Mouse (Mus musculus): ENCODE data around the gene Ube2d3.
"Not testable (repeated sequence)": the region's sequence is repeated elsewhere in the genome, so short reads cannot be mapped to it uniquely, and the experiment has no call there.

Gene Ube2d3

DNA sequence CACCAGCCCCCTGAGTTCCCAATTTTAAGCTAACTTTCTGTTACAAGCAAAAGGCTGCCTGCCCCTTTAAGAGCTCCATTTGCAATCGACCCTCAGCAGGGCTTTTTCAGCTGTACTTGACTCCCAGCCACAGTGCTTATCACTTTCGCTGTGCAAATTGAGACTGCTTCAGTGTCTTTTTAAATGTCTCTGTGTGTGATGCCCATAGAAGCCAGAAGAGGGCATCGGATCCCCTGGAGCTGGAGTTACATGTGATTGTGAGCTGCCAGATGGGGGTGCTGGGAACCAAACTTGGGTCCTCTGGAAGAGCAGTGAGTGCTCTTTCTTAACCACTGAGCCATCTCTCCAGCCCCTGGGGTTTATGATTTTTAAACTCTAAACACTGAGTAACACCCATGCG, 60.0 kb downstream of the Ube2d3 start:
- DNase-seq, result not testable (repeated sequence)

DNA sequence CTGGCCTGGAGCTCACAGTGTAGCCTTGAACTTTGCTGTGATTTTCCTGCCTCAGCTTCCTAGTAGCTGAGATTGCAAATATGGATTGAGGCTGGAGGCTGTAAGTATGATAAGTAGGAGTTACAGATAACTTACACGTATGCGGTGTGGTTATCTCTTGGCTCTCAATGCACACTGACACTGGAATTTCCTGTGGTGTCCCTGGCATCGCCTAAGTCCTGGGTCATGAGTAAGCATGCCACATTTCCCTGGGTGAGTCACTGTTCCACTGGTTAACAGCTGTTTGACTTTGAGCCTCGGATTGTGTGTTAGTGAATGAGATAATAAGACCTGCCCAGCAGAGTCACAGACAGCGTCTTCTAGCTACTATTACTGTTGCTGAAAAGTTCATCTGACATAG, 60.9 kb downstream of the Ube2d3 start:
- no peak for DNase-seq

DNA sequence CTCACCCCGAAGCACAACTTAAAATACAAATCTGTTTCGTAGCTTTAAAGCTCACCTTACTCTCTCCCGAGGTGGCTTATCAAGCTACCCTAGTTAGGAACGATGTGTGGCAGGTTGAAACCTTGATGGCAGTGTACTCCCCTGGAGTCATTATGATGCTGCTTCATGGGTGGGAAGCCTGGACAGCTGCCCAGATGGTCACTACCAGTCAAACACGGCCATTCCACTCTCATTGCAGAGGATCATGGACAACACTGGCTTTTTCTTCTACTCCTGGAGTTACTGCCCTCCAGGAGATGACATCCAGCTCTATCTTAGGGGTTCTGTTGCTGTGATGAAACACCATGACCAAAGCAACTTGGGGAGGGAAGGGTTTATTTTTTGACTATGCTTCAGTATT, 65.2 kb downstream of the Ube2d3 start:
- no peak for DNase-seq

DNA sequence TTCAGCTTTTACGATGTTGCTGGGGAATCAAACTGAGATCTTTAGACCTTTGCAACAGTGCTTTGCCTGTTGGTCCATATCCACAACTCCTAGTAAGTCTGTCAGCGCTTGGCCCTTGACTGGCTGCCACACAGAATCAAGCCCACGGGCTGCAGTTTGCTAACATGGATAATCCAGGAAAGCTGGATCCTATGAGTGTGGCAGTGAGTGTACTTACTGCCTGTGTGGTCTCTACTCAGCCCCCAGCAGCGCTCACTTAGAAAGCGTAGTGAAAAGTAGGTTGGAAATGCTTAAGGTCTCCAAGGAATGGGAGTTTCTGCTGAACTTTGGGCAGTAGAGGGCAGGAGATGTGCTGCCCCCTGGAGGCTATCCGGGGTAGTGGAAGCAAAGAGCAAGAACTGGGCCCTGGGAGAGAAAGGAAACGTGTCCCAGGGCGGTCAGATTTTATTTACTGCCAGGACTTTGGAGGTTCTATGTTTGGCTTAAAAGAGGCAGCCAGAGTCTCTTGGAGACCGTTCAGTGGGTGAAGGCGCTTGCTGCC, 67.5 kb downstream of the Ube2d3 start:
- DNase-seq, result peak; percentile 78 to 88

DNA sequence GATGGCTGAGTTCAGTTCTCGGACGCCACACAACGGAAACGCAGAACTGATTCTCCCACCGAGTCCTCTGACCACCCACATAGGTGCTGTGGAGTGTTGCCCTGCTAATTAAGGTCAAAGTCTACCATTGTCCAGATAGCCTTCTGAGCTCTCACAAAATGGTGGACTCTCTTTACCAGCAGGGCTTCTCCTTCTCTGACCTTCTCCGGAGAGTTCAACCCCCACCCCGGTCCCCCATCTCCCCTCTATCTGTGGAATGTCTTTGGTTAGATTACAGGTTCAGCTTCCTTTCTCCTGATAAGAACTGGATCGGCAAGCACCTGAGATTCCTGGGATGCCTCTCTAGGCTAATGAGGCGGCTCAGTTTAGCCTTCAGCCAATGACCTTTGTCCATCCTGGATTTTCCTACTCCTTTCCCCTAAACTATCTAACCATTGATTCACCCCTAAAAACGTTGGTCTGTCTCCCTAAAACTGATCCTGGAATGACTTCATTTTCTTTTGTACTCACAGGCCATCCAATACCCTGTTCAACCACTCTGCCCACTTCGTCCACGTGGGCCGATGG, 68.0 kb downstream of the Ube2d3 start:
- DNase-seq, result no peak

DNA sequence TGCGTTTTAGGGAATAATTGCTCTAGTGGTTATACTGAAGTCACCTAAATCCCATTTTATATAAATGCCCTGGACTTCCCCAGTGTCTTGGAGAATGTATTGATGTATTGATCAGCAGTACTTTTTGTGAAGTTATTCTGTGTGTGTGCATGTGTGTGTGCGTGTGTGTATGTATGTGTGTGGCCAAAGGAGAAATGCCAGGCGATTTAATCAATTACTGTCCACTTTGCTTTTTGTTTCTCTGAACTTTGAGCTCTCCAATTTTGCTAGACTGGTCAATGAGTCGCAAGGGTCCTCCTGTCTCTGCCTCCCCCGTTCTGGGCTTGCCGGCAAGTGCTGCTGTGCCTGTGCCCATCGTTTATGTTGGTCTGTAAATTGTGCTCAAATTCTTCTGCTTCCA, 69.6 kb downstream of the Ube2d3 start:
- DNase-seq, result no peak

DNA sequence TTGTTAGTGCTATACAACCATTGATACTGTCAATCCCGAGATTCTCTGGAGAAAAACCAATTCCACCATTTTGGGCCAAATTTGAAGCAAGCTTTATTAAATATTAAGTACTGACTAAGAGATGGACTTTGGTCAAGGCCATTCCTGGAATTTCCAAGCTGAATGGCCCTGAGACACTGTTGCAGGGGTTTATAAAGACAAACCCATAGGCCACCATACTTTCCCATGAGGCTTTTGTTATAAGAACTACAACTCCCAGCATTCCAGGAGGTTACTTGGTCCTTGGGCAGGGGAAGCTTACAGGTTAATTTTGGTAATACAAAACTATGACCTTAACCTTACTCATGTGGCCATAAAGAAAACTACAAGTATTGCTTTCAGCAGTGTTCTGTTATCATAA, 70.2 kb downstream of the Ube2d3 start:
- DNase-seq, result no peak

DNA sequence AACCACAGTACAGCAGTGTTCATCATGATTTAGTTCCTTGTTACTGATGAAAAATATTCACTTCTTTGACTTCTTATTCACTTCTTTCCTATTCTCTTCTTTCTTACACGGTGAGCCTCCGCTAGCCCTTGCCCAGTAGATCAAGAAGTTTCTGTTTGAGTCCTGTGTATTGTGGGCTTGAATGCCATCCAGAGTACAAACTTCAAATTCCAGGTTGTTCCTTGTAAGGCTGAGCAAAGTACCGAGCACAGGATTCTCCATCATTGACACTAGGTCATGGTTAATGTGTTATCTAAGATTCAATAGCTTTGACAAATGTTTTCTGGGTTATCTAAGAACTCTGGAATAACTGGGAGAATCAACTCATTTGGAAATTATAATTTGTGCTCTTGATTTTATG, 72.4 kb downstream of the Ube2d3 start:
- peak; percentile 51 to 78 for DNase-seq

DNA sequence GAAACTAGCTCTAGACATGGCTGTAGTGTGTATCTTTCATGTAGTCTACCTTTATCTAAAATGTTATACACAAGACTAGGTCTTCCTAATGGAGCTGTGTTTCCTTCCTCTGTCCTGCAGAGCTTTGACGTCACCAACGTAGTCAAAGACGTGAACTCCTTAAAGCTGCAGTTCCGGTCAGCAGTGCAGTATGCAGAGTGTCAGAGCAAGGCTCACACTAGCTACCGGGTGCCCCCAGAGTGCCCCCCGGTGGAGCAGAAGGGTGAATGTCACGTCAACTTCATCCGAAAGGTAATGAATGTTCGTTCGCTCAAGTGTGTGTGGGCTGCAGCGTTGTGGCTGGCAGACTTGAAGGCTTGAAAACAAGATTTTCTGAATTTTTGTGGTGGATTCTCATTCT, 73.7 kb downstream of the Ube2d3 start:
- DNase-seq, result no peak

DNA sequence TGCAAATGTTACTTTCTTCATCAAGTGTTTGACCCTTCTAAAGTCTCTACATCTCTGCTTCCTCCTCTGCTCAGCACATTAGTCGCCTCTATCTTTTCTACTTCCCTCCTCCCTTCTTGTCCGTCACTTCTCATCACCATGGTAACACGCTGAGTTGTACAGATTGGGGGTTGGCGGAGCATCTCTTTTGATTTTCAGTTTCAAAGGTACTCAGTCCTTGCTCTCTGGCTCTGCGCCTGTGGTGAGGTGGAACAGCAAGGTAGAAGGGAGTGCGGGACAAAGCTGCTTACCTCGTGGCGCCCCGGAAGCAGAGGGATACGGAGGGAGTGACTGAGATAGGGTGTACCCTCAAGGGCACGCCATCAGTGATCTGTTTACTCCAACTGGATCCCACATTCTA, 75.3 kb downstream of the Ube2d3 start:
- no peak for DNase-seq

DNA sequence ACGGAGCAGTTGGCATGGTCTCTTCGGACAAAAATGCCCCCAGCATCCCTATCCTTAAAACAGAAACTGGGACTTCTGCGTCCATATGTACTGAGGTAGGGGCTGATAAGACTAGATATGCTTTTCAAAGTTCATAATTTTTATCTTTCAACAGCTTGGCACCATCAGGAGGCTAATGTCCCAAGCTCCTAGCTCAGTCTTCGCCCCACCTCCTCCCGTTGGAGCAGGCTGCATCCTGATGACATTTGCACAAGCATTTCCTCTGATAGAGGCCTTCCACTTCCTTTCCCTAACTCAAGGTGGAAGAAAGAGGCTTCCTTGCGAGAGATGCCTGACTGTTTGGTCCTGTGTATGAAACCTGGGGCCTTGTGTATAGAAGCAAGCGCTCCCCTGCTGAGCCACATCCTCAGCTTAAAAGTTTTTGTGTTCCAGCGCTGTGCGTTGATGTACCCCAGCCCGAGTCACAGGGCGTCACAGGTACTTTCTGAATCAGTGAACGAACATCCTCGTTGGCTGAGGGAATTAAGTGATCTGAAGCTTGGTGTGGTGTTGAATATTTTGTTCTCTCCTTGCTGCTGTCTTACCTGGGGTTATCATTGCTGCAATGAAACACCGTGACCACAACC, 76.0 kb downstream of the Ube2d3 start:
- no peak for DNase-seq

DNA sequence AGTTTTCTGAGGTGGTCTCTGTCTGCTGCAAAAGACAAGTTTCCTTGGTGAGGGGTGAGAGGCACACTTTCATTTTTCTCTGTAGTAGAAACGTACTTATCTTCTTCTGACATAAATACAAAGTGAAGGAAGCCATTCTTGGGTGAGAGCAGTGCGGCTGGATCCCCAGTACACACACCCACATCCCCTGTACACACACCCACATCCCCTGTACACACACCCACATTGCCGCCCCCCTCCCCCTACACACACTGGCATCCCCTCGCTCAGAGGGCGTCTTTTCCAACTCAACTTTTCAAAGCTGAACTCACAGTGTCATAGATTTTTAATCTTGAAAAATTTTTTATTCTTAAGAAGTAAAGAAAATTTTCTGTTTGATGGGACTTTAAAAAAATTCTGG, 77.3 kb downstream of the Ube2d3 start:
- no peak for DNase-seq

DNA sequence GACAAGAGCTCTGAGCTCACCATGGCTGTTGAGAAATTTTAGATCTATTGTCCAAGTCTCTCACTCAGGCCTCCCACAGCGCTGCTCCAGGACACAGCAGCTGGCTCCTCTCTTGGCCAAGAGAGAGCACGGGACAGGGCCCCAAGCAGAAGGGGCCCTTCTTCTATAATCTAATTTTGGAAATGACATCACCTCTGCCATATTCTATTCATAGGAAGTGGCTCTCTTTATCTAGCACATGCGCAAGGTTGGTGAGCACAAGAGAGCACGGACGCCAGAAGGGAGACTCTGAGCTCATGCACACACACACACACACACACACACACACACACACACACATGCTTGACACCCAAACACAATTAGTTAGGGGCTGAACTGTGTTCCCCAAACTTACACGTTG, 78.9 kb downstream of the Ube2d3 start:
- no peak for DNase-seq
